Mouse (Mus musculus): Measurements from ENCODE around the gene Csnk1g1.

The Csnk1g1 gene

GRCm38 (mm10) chr9:66067542-66067941, 158.8 kb downstream of the Csnk1g1 start:
- in situ Hi-C loops (cut with MboI, MseI) = no loop called here

- in situ Hi-C loops (cut with MboI, MseI) = no loop called here
Measured at GRCm38 (mm10) chr9:66068056-66068455, 159.3 kb downstream of the Csnk1g1 start.

- in situ Hi-C loops (cut with MboI, MseI) = no loop called here
Measured at GRCm38 (mm10) chr9:66068971-66069391, 160.3 kb downstream of the Csnk1g1 start.

- in situ Hi-C loops (cut with MboI, MseI) = no loop called here
Measured at GRCm38 (mm10) chr9:66069583-66069982, 160.9 kb downstream of the Csnk1g1 start, which contains the start of gene Snx22. Snx22 (minus strand) TSS chr9:66069719.

- in situ Hi-C loops (cut with MboI, MseI) = no loop called here
Measured at GRCm38 (mm10) chr9:66070151-66070550, 161.4 kb downstream of the Csnk1g1 start.

- in situ Hi-C loops (cut with MboI, MseI) = no loop called here
Measured at GRCm38 (mm10) chr9:66072754-66073153, 164.0 kb downstream of the Csnk1g1 start.

- in situ Hi-C loops (cut with MboI, MseI) = no loop called here
Measured at GRCm38 (mm10) chr9:66078072-66078471, 169.3 kb downstream of the Csnk1g1 start.

GRCm38 (mm10) chr9:66078493-66078892, 169.8 kb downstream of the Csnk1g1 start:
- in situ Hi-C loops (cut with MboI, MseI) = no loop called here

GRCm38 (mm10) chr9:66080804-66081459, 172.2 kb downstream of the Csnk1g1 start:
- in situ Hi-C loops (cut with MboI, MseI) = no loop called here

- in situ Hi-C loops (cut with MboI, MseI) = no loop called here
Measured at GRCm38 (mm10) chr9:66081999-66082398, 173.3 kb downstream of the Csnk1g1 start.

GRCm38 (mm10) chr9:66084171-66084570, 175.4 kb downstream of the Csnk1g1 start:
- in situ Hi-C loops (cut with MboI, MseI) = no loop called here

GRCm38 (mm10) chr9:66087062-66087461, 178.3 kb downstream of the Csnk1g1 start:
- in situ Hi-C loops (cut with MboI, MseI) = no loop called here

GRCm38 (mm10) chr9:66088411-66088810, 179.7 kb downstream of the Csnk1g1 start:
- in situ Hi-C loops (cut with MboI, MseI) = no loop called here

- in situ Hi-C loops (cut with MboI, MseI) = no loop called here
Measured at GRCm38 (mm10) chr9:66090593-66091244, 182.0 kb downstream of the Csnk1g1 start.

- in situ Hi-C loops (cut with MboI, MseI) = no loop called here
Measured at GRCm38 (mm10) chr9:66091327-66092231, 182.9 kb downstream of the Csnk1g1 start.

- in situ Hi-C loops (cut with MboI, MseI) = no loop called here
Measured at GRCm38 (mm10) chr9:66092664-66093063, 183.9 kb downstream of the Csnk1g1 start.

Data from T-helper 17 cell (primary cell).